Mouse (Mus musculus) neural tube, embryonic 12.5 days (tissue): ENCODE data around the gene Gm5935. TPM values are rescaled to one million over a fixed set of nuclear protein-coding genes. Genes with fewer than 3 reads are reported as not detected.
"Not testable (repeated sequence)": the region's sequence is repeated elsewhere in the genome, so short reads cannot be mapped to it uniquely, and the experiment has no call there.

Source experiments
- ATAC-seq: fragments of 200-750 bp; cut with Nextera tagmentation; 2 replicates; pipeline ENCODE4 v1.8.0; 2017; ENCODE audit warnings: low read depth, mild to moderate bottlenecking, moderate TSS enrichment, moderate library complexity; ENCODE audit not compliant: low FRiP score
- H3K27ac ChIP-seq: fragments of 300-500 bp; sonication (generic); 2 replicates; pipeline ENCODE4 v1.5.1; 2016
- H3K27me3 ChIP-seq: fragments of 300-500 bp; sonication (generic); replicated peaks from 2 replicates; pipeline ENCODE4 v1.6.1; 2016; ENCODE audit warnings: mild to moderate bottlenecking
- H3K36me3 ChIP-seq: fragments of 300-500 bp; sonication (generic); 2 replicates; pipeline ENCODE4 v1.6.1; 2016; ENCODE audit warnings: mild to moderate bottlenecking
- H3K4me1 ChIP-seq: fragments of 300-500 bp; sonication (generic); 2 replicates; pipeline ENCODE4 v1.6.1; 2016
- H3K4me2 ChIP-seq: fragments of 300-500 bp; sonication (generic); replicated peaks from 2 replicates; pipeline ENCODE4 v1.6.1; 2016; ENCODE audit warnings: mild to moderate bottlenecking
- H3K4me3 ChIP-seq: fragments of 300-500 bp; sonication (generic); 2 replicates; pipeline ENCODE4 v1.5.1; 2016
- H3K9ac ChIP-seq: fragments of 300-500 bp; sonication (generic); 2 replicates; pipeline ENCODE4 v1.6.1; 2016; ENCODE audit warnings: mild to moderate bottlenecking
- H3K9me3 ChIP-seq: fragments of 300-500 bp; sonication (generic); 2 replicates; pipeline ENCODE4 v1.6.1; 2016; ENCODE audit warnings: mild to moderate bottlenecking
- WGBS: fragments of 180-500 bp; shearing (Covaris S2); methylation state at CpG from one replicate; pipeline ENCODE4 v1.1.7; 2016; 5-methylcytosine and 5-hydroxymethylcytosine counted together
- polyA plus RNA-seq: library from polyadenylated mRNA; unstranded; fragments of >200 nt; fragmentation: Nextera tagmentation; extraction: Ambion mirVana; gene quantifications from 2 replicates; pipeline ENCODE4 v1.2.1, GENCODE M21; 2016

Gene Gm5935
- not detected in 2 replicates for polyA plus RNA-seq

DNA sequence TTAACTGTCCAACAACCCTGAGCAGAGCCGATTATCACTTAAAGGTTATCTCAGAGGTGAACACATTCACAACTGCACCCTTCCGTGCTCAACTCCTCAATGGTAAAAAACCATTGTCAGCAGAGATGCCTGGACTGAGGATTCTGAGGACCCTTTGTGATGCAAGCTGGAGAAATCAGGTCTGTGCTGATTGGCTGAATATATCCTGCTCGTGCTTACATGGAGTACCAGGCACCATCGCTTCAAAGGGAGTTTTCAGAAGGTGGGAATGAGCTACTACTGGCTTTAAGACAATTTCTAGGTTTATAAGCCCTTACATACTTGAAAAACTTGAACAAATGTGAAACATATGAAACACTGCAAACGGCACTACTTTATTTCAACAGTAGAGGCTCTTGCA lies at the start of gene Gm5935:
Gm5935 (minus strand) TSS at position 101 of the 400 bp plus-strand sequence.
- H3K4me2 ChIP-seq, H3K27me3 ChIP-seq, H3K36me3 ChIP-seq, H3K9ac ChIP-seq, H3K4me1 ChIP-seq, H3K9me3 ChIP-seq, H3K27ac ChIP-seq, H3K4me3 ChIP-seq, ATAC-seq: not testable (repeated sequence)
- WGBS, result 88% methylated on average over 5 of the region's 5 CpGs

Other genes starting within 250 kb of the Gm5935 start
- gene Gm4297, start 200.3 kb downstream of the Gm5935 start, polyA plus RNA-seq, result not detected in 2 replicates